Mouse (Mus musculus) kidney, adult 2 months (tissue): ENCODE data around the gene Sptb.

Experiments
- CTCF ChIP-seq: fragments of 200-500 bp; conservative IDR thresholded peaks from 2 replicates; pipeline ENCODE4 v1.5.1; 2011; ENCODE audit warnings: low read depth, mild to moderate bottlenecking, control low read depth, low read length, moderate library complexity, mixed read lengths; ENCODE audit not compliant: insufficient read depth, insufficient read length
- POLR2A ChIP-seq: fragments of 200-500 bp; IDR thresholded peaks from one replicate; pipeline ENCODE4 v1.6.1; 2011; ENCODE audit warnings: low read depth, low read length, control low read depth

DNA sequence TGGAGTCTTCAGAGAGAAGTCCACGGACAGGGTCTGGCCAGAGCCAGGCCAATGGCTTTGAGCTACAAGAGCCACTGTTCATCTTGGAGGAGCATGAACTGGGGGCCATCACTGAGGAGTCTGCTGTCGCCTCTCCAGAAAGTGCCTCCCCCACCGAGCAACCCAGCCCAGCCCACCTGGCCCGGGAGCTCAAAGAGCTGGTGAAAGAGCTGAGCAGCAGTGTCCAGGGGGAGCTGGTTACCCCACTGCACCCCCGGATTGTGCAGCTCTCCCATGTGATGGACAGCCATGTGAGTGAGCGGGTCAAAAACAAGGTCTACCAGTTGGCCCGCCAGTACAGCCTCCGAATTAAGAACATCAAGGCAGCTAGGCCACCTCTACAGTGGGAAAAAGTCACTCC lies 133.5 kb downstream of the Sptb start:
- TF ChIP-seq POLR2A: no peak
- TF ChIP-seq CTCF: no peak
